Mouse (Mus musculus) C2C12 (cell line): ENCODE results near the gene Gpr35.

Experiments
- CTCF ChIP-seq: IDR thresholded peaks from one replicate; pipeline ENCODE4 v1.5.1; 2011; ENCODE audit not compliant: control insufficient read depth, insufficient read depth, insufficient read length
- MYOG ChIP-seq: IDR thresholded peaks from one replicate; pipeline ENCODE4 v1.6.1; 2011; ENCODE audit not compliant: control insufficient read depth, insufficient read length; ENCODE audit errors: extremely low read depth

DNA sequence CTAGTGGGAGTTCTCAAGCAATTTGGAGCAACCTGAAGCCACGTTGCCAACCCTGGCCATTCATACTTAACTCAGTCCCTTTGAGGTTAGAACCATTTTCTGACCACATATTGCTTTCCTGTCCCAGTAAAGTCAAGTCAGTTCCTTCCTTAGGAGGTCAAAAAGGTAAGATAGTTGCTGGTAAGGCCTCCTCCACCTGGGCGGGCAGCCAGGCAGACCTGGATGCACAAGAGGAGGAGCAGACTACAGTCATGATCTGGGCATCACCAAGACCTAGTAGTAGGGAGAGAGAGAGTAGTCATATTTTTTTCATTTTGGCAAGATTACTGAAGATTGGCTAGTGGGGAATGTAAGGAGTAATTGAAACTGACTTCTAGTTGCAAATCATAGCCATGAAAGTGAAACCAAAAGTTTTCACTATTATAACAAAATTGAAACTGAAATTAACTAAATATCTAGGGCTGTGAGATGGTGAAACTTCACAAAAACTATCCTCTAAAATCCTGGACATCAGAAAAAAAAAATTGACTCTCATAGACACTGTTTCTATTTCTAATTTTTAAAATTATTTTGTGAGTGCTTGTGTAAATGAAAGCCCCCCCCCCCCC lies 44.9 kb upstream of the Gpr35 start:
- TF ChIP-seq CTCF (no peak), MYOG (no peak)
